Mouse (Mus musculus) cerebellum, postnatal 25 days (tissue): ENCODE measurements around the gene Tmem184b.

ENCODE experiments used
- DNase-seq, 2 experiments: peaks; one replicate each; pipeline ENCODE4 v3.0.0; 2021; ENCODE audit warnings: mixed read lengths in 2 of 2

Gene Tmem184b

DNA sequence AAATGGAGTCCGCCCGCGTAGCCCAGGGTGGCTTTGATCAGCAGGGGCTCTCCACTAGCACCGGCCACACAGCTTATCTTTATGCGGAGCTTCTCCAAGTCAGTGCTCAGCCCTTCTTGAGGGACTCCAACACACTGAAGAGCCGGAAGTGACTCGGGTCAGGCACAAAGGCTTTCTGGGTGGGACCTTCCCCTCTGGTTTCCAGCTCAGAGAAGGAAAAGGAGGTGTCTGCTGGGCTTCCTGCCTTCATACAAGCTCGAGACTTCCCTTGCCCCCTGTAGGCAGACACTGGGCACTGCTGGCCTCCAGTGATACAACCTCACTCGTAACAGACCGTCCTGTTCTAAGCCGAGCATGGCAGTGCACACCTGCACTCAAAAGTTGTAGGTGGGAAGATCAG lies 6.6 kb downstream of the Tmem184b start:
- DNase-seq, result no peak

DNA sequence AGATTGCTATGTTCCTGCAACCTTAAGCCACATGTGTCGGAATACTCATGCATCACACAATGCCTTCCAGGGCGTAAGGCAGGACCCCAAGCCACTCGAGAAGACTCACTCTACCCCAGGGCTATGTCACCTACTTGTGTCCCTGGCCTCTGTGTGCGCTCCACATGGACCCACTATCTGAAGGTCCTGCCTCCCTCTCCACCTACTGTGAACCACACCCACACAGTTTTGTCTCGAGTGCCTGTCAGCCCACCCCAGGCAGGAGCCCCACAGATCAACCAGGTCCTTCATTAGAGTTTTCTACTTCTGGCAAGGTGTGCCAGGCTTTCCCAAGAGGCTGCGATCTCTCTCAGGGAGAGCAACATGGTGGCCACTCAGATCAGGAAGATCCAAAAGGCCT lies 8.1 kb downstream of the Tmem184b start:
- no peak for DNase-seq

DNA sequence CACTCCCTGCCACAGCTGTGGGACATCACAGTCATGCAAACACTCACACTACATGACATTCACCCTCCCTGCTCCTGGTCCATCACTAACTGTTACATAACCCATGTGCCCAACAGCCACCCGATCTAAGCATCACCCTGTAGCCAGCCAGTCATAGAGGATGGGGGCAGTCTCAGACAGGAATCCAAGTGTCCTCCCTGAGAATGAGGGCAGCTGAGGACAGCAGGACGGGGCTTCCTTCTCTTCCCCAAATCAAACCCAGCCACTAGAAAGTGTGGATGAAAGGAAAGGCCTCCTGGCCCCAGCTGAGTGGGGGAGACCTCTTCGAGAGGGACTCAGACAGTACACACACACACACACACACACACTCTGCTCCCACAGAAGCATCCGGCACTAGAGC lies 8.5 kb downstream of the Tmem184b start:
- no peak for DNase-seq

- no peak for DNase-seq
Measured at GRCm38 (mm10) chr15:79393101-79393500, 10.3 kb downstream of the Tmem184b start.

DNA sequence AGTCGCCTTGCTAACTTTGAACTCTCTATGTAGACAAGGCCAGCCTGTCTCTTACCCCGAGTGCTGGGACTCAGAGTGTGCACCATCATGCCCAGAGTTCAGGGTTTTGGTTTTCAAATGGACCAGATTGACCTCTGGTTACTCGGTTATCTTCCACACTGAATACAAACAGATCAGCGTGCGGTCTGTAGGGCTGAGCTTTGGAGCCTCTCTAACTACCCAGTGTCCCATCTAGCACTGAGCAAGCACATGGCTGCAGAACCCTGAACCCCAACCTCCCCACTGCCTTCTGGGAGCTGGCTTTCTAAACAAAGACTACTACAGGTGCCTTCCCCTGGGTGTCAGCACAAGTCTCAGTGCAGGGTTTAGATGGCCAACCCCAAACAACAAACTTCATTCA lies 10.8 kb downstream of the Tmem184b start:
- DNase-seq, result no peak

DNA sequence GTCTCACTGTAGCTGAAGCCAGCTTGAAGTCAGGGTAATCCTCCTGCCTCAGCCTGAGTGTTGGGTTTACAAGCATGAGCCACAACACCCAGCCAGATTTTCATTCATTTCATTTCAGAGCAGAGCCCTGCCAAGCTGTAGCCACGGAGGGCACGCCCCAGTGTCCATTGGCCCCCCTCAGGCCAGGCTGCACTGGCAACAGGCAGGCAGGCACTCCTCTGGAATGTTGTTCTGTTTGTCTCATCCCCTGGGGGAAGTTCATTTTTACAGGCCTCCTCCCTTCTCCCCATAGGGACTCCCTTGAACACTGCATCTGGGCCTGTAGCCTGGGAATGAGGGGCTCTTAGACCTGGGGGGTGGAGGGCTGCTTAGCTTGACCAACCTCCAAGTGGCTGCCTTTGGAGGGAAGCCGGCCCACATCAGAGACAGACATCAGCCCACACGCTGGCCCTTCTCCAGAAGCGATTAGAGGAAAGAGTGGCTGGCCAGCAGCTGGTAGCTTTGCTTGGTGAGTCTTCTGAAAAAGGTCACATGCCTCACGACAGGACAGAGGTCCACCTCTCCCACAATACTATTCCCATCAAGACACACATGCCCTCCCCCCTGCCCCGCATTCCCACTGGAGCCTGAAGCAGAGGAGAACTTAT lies 11.8 kb downstream of the Tmem184b start:
- DNase-seq, result no peak

- DNase-seq, result no peak
Measured at GRCm38 (mm10) chr15:79390434-79390833, 12.9 kb downstream of the Tmem184b start.

GRCm38 (mm10) chr15:79388171-79388570 lies 15.2 kb downstream of the Tmem184b start:
- no peak for DNase-seq

- DNase-seq, result no peak
Measured at GRCm38 (mm10) chr15:79387611-79388010, 15.8 kb downstream of the Tmem184b start.

GRCm38 (mm10) chr15:79387081-79387480 lies 16.3 kb downstream of the Tmem184b start:
- DNase-seq, result no peak

GRCm38 (mm10) chr15:79381644-79382043 lies 21.7 kb downstream of the Tmem184b start:
- DNase-seq, result no peak

- peak; percentile 79 to 88 for DNase-seq
Measured at GRCm38 (mm10) chr15:79380468-79381444, 22.6 kb downstream of the Tmem184b start.

DNA sequence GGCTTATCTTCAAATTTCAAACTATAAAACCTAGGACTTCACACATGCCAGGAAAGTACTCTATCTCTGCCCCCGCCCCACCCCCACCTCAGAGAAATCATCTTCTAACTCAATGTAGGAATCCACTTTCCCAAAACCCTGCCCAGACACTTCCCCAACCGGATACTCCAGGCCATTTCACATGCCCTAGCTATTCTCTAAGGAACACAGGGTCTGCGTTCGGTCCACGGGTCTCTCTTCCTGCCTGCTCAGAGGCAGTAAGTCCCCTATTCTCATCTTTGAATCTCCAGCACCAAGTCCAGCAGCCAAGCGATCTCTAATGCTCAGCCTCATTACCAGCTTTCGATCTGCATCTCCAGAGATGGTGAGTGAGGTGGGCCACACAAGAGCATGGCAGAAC lies 23.7 kb downstream of the Tmem184b start:
- DNase-seq, result no peak

DNA sequence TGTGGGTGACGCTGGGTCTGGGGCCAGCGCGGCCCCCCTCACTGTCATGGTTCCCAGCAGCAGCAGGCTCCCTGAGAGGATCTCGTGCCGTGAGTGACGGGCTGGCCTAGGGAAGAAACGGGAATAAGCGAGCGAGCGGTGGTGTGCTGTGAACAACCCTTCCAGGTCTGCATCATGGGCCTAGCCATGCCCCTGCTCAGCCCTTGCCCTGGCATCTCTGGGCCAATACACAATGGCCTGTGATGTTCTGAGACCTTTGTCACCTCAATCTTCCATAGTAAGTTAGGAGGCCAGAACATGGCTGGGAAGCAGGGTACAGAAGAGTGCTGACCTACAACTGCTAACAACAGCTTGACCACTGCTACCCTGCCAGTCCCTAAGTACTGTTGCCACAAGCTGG lies 24.8 kb downstream of the Tmem184b start:
- no peak for DNase-seq

DNA sequence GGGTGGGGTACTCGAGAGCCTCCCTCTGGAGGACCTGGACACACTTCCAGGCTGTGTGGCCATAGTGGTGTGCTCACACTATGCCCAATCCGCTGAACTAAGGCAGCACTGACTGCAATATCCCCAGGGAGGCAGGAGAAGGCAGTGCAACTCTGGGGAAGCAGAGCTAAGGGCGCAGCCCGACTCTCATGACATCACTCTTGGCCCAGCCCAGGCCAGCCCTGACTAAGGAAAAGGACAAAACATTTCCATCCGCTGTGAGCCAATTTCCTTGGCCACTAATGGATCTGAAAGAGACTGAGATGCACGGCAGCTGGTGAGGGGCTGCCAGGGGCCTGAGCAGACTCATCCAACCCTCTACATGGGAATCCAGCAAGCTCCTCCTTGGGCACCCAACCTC lies 25.7 kb downstream of the Tmem184b start:
- no peak for DNase-seq

DNA sequence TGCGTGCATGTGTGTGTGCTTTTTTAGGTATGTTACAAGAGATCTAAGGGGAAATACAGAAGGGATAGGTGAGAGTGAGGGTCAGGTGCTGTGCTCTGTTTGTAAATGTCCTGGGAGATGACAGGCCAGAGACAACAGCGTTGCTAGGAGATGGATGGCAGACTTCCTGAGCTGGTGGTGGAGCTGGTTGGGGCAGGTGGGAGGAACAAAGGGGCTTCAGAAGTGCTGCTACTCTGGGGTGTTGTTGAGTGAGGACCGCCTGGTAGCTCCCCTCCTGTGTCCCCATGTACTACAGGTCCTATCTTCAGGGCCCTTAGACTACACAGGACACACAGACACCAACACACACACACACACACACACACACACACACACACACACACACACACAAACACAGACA lies 28.6 kb downstream of the Tmem184b start:
- no peak for DNase-seq

GRCm38 (mm10) chr15:79370281-79370843 lies 33.0 kb downstream of the Tmem184b start:
- no peak for DNase-seq

DNA sequence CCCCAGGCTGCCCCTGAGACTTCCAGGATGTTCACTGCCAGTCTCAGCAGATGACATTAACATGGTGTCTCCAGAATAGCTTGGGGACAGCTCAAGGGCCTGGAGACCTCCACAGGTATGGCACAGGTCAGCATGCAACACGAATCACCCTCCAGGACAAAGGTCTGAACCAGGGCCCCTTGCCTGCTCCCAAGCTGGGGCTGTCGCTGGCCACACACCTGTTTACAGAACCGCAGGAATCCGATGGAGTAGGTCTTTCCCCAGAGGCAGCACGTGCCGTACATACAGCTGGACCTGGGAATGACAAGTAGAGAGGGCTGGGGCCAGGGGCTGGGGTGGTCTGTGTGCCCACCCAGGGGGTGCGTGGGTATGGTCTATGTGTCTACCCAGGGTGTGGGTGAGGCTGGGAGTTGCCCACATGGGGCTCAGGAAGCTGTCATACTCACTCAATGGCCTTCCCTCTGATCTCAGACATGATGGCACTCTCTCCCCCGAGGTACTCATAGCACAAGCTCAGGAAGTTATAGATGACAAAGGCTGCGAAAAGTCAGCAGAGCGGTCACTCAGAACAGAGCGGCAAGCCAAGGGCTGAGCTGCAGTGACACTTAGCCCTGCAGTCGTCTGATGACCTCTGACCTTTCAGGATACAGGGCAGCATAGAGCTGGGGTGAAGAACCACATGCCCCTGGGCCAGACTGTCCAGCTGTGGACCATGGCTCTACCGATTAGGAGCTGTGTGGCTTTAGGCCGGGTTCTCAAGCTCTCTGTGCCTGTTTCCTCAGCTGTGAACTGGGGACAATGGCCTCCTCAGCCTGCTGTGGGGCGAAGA lies 33.7 kb downstream of the Tmem184b start:
- DNase-seq, result no peak

- no peak for DNase-seq
Measured at GRCm38 (mm10) chr15:79368861-79369440, 34.4 kb downstream of the Tmem184b start.

- DNase-seq, result no peak
Measured at GRCm38 (mm10) chr15:79368313-79368811, 35.0 kb downstream of the Tmem184b start.

GRCm38 (mm10) chr15:79366402-79366801 lies 37.0 kb downstream of the Tmem184b start:
- no peak for DNase-seq

DNA sequence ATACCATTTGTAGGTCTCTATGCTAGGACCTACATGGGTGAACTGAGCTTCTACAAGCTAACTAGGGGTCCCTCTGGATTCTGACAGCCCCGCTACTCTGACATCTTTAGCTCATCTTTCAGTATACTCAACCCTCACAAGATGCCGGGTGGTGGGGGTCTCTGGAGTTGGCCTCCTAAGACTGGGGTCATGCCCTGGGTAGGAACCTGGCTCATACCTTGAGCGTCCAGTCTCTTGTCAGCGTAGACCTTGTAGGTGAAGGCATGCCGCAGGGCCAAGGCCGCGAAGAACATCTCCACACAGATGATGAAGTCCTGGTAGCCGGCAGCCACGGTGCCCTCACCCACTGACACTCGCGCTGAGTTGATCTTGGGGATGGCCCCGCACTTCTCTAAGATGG lies 38.3 kb downstream of the Tmem184b start:
- DNase-seq, result no peak
